Mouse (Mus musculus) kidney, adult 2 months (tissue): ENCODE results near the gene Exoc6b.

Experiments used
- CTCF ChIP-seq: fragments of 200-500 bp; conservative IDR thresholded peaks from 2 replicates; pipeline ENCODE4 v1.5.1; 2011; ENCODE audit warnings: low read depth, mild to moderate bottlenecking, control low read depth, low read length, moderate library complexity, mixed read lengths; ENCODE audit not compliant: insufficient read depth, insufficient read length
- POLR2A ChIP-seq: fragments of 200-500 bp; IDR thresholded peaks from one replicate; pipeline ENCODE4 v1.6.1; 2011; ENCODE audit warnings: low read depth, low read length, control low read depth

GRCm38 (mm10) chr6:84959520-84959919 lies 109.8 kb downstream of the Exoc6b start:
- TF ChIP-seq CTCF: no peak
- TF ChIP-seq POLR2A: no peak
